Mouse (Mus musculus): ENCODE data around the gene Mogs.

- TF ChIP-seq CTCF (IDR thresholded peaks at IDR 0.05; ENCODE audit: low read depth), result no peak
- peak; percentile 85; the same call in 1 of the 2 replicates for TF ChIP-seq EP300 (IDR thresholded peaks at IDR 0.05; ENCODE audit: low read depth)
These were observed 5.9 kb downstream of the Mogs start, which contains the start of gene Wbp1 for GRCm38 (mm10) chr6:83120930-83121862.

All from heart, postnatal 0 days (tissue).